ENCODE assay signal across 9 mouse cellular contexts in genomic region chr6:99523679-99524370, GRCm38 (mm10). TPM values are rescaled to one million over a fixed set of nuclear protein-coding genes. Genes with fewer than 3 reads are reported as not detected.
DNase-seq lines count a peak whose midpoint lies in the region; ATAC-seq lines count a peak whose summit lies in the region.
"Had no signal": no experiment of that assay in that cellular context is flagged by ENCODE, and none has a peak within 500 bp of the region (broad histone marks: within the 10 kb centered on the region; RNA-seq: fewer than 3 reads in every experiment).

No protein-coding gene starts in this region.

- peak; percentile 22 for DNase-seq in kidney, adult 9 months
- no peak for DNase-seq in kidney, adult 18-20 months
- no peak for DNase-seq in cerebellum, postnatal 4 days (ENCODE audit: low spot score in 2 of 2)
- no peak for DNase-seq in frontal cortex, adult 2 months (ENCODE audit: extremely low spot score in 1 of 2, low spot score in 1 of 2)

- peak overlapping the region; percentile 75 for H3K4me3 ChIP-seq in brown adipose tissue, adult 24 weeks (ENCODE audit: insufficient read depth, low read depth, low read length)
- H3K4me3 ChIP-seq in hindbrain, embryonic 13.5 days, result peak overlapping the region; percentile 70
- peak overlapping the region; percentile 78 for H3K4me3 ChIP-seq in midbrain, embryonic 13.5 days (replicated peaks)

- no peaks in the 10 kb centered on the region for H3K4me1 ChIP-seq in brown adipose tissue, adult 24 weeks (ENCODE audit: control insufficient read depth, insufficient read depth, insufficient read length, low read length)
- peaks cover 27% of the 10 kb centered on the region for H3K4me1 ChIP-seq in hindbrain, embryonic 13.5 days (replicated peaks)
- H3K4me1 ChIP-seq in midbrain, embryonic 13.5 days (replicated peaks), result peaks cover 28% of the 10 kb centered on the region

- no peak for ATAC-seq in hindbrain, embryonic 13.5 days (ENCODE audit: low FRiP score)
- ATAC-seq in midbrain, embryonic 13.5 days, result no peak
- no peak for ATAC-seq in CD4-positive, CD25-positive, alpha-beta regulatory T cell, adult 4 months

- peak overlapping the region; percentile 99 for H3K4me2 ChIP-seq in hindbrain, embryonic 13.5 days
- H3K4me2 ChIP-seq in midbrain, embryonic 13.5 days (replicated peaks), result peak overlapping the region; percentile 100

- peak overlapping the region; percentile 95 for H3K9ac ChIP-seq in hindbrain, embryonic 13.5 days
- H3K9ac ChIP-seq in midbrain, embryonic 13.5 days (replicated peaks), result peak overlapping the region; percentile 93

- 24% methylated on average over 10 of the region's 10 CpGs for WGBS in hindbrain, embryonic 13.5 days
- 26% methylated on average over 10 of the region's 10 CpGs for WGBS in midbrain, embryonic 13.5 days

- H3K27me3 ChIP-seq in hindbrain, embryonic 13.5 days, result no peaks in the 10 kb centered on the region
- no peaks in the 10 kb centered on the region for H3K27me3 ChIP-seq in midbrain, embryonic 13.5 days
- H3K27me3 ChIP-seq: Patski had no signal

- H3K9me3 ChIP-seq in hindbrain, embryonic 13.5 days, result peaks cover 6% of the 10 kb centered on the region; the same call in 1 of the 2 replicates
- peaks cover 5% of the 10 kb centered on the region; the same call in 1 of the 2 replicates for H3K9me3 ChIP-seq in midbrain, embryonic 13.5 days

- H3K36me3 ChIP-seq in hindbrain, embryonic 13.5 days, result peaks cover 8% of the 10 kb centered on the region; the same call in 1 of the 2 replicates
- H3K36me3 ChIP-seq in midbrain, embryonic 13.5 days, result peaks cover 10% of the 10 kb centered on the region; the same call in 1 of the 2 replicates

- H3K27ac ChIP-seq in brown adipose tissue, adult 24 weeks (replicated peaks; ENCODE audit: low read depth, low read length), result peak overlapping the region; percentile 99
- peak overlapping the region; percentile 100 for H3K27ac ChIP-seq in hindbrain, embryonic 13.5 days
- H3K27ac ChIP-seq in midbrain, embryonic 13.5 days, result peak overlapping the region; percentile 99

RNA-seq across cellular contexts. Expression of gene Foxp1, which starts 1.3 kb away (rescaled TPM):
- 8.8 and 10.1 TPM in 2 replicates for polyA plus RNA-seq in brown adipose tissue, adult 24 weeks (2012; ENCODE audit: insufficient read depth, insufficient read length, missing spikeins)
- 64.7 and 66.6 TPM in 2 replicates for polyA plus RNA-seq in hindbrain, embryonic 13.5 days (2015; fragmentation: Nextera tagmentation; extraction: Ambion mirVana)
- 68.3 and 70.4 TPM in 2 replicates for polyA plus RNA-seq in midbrain, embryonic 13.5 days (2015; fragmentation: Nextera tagmentation; extraction: Ambion mirVana)
- 100 to 1,000 TPM; 275 to 341 TPM for polyA plus RNA-seq in CD4-positive, CD25-positive, alpha-beta regulatory T cell, adult 4 months (2017; shearing (Covaris generic))
- 49.5 and 53.6 TPM in 2 replicates for polyA plus RNA-seq in frontal cortex, adult 2 months (2012; rRNA removed)
